22 mouse cellular contexts compared by ENCODE assay signal in genomic region chr11:20934191-20935062, GRCm38 (mm10).
A peak's percentile ranks its signal among the peaks of the same experiment; 100 is the strongest.
DNase-seq lines count a peak whose midpoint lies in the region; ATAC-seq and TF ChIP-seq lines count a peak whose summit lies in the region.
"Had no signal": no experiment of that assay in that cellular context is flagged by ENCODE, and none has a peak within 500 bp of the region (broad histone marks: within the 10 kb centered on the region; RNA-seq: fewer than 3 reads in every experiment).

No protein-coding gene starts in this region.

- no peak for TF ChIP-seq CTCF in layer of hippocampus, adult 2 months (conservative IDR thresholded peaks at IDR 0.05)

- peak; percentile 61 for DNase-seq in heart, adult 11 months
- DNase-seq in heart, postnatal 4 days = no peak
- DNase-seq in Muller cell, postnatal 12 days (ENCODE audit: inconsistent ontology term) = peak; percentile 56
- peak; percentile 41 for DNase-seq in kidney, adult 18-20 months
- DNase-seq in kidney, postnatal 10 days = peak; percentile 68
- no peak for DNase-seq in gastrocnemius, adult 18-20 months (ENCODE audit: low spot score)
- DNase-seq in layer of hippocampus, adult 2 months (ENCODE audit: low spot score in 2 of 2) = no peak
- DNase-seq: adrenal gland, postnatal 25 days; cerebellum, adult 11-12 months; cerebellum, postnatal 36 days; gastrocnemius, postnatal 25 days; lung, adult 18-20 months; thymus, adult 2 months had no signal

- ATAC-seq in monocyte, adult 5-6 weeks (replicated peaks; ENCODE audit: insufficient number of reproducible peaks, low FRiP score, low TSS enrichment, poor library complexity, severe bottlenecking) = no peak
- ATAC-seq: CD4-positive, CD25-positive, alpha-beta regulatory T cell, adult 4 months; forebrain, embryonic 13.5 days; midbrain, embryonic 13.5 days had no signal

- H3K27ac ChIP-seq in layer of hippocampus, adult 2 months = no peak overlapping the region
- H3K27ac ChIP-seq: forebrain, embryonic 13.5 days; limb, embryonic 15.5 days; macrophage; midbrain, embryonic 13.5 days; neural tube, embryonic 15.5 days; stomach, embryonic 15.5 days had no signal

- H3K4me3 ChIP-seq in layer of hippocampus, adult 2 months = no peak overlapping the region
- H3K4me3 ChIP-seq: forebrain, embryonic 13.5 days; limb, embryonic 15.5 days; midbrain, embryonic 13.5 days; myocyte; neural tube, embryonic 15.5 days; stomach, embryonic 15.5 days had no signal

Comparison
In these comparisons a context has a peak if more than half of its experiments do, and no peak if none do; other contexts are left out.
1. DNase-seq: peak in heart, adult 11 months (single experiment), Muller cell, postnatal 12 days (single experiment), kidney, adult 18-20 months (single experiment) and kidney, postnatal 10 days (single experiment); none in heart, postnatal 4 days (single experiment), gastrocnemius, adult 18-20 months (single experiment) and layer of hippocampus, adult 2 months (0 of 2).